Mouse (Mus musculus) embryo, embryonic 11 days (tissue): ENCODE measurements around the gene Gpr4.

ENCODE experiments used
- DNase-seq: peaks from one replicate; pipeline ENCODE4 v3.0.0-alpha.2; 2015

The Gpr4 gene

GRCm38 (mm10) chr7:19265928-19266822 lies 53.8 kb downstream of the Gpr4 start:
- no peak for DNase-seq

- DNase-seq = no peak
Observed at GRCm38 (mm10) chr7:19267051-19267450, 54.7 kb downstream of the Gpr4 start.

DNA sequence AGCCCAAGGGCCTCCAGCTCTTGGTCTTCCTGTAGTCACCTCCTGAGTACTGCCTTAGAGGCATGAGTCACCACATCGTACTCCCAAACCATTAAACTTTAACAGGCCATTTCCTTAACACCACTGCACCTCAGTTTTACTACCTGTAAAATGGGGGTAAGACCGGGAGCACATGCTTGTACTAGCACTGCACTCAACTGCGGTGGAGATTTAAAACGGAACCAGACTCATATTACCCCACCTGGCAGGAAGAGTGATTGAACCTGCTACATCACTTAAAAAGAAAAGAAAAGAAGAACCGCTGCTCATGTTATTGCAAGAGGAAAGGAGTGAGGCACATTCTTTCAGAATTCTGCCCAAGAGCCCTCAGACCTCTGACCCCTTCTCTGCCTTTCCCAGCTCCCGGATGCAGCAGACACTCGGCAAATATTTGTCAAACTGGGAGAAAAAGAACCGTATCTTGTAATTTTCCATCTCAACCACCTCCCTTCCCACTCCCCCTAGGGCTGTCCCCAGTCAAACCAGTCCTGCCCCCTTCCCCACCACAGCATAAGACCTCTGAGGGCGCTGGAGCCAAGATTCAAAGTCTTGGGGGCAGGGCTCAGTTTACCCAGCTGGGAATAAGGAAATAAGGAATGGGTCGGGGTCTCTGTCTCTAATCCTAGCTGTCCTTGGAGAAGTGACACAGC lies 56.8 kb downstream of the Gpr4 start:
- DNase-seq = peak; percentile 31

DNA sequence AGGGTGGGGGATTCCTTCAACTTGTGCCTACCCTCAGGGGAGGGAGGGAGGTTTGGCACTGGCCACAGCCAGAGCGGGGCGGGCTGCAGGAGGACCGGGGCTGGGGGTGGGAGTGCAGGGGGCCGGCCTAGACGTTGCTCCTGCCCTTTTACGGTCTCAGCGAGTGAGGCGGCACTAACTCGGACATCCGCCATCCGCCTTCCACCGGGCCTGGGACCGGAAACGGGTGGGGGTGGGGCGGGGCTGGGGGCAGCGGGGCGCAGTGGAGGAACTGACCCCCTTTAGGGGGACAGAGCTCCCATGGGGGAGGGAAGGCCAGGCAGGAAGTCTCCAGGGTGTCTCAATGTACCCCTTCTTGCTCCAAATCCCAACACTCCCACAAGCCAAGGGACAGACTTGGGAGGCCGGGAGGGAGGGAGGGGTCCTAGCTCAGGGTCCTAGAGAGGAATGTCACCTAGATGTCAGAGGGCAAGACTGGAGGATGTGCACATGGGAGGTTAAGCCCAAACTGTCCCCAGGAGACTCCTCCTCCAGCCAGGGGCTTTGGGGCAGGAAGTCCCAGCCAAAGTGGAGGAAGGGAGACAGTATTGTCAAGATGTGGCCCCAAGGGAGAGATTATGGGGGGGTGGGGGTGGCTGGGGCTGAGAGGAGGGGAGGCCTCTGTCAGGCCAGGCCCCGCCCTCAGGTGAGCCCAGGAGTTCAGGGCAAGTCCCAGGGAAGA lies 57.5 kb downstream of the Gpr4 start:
- peak; percentile 81 for DNase-seq

DNA sequence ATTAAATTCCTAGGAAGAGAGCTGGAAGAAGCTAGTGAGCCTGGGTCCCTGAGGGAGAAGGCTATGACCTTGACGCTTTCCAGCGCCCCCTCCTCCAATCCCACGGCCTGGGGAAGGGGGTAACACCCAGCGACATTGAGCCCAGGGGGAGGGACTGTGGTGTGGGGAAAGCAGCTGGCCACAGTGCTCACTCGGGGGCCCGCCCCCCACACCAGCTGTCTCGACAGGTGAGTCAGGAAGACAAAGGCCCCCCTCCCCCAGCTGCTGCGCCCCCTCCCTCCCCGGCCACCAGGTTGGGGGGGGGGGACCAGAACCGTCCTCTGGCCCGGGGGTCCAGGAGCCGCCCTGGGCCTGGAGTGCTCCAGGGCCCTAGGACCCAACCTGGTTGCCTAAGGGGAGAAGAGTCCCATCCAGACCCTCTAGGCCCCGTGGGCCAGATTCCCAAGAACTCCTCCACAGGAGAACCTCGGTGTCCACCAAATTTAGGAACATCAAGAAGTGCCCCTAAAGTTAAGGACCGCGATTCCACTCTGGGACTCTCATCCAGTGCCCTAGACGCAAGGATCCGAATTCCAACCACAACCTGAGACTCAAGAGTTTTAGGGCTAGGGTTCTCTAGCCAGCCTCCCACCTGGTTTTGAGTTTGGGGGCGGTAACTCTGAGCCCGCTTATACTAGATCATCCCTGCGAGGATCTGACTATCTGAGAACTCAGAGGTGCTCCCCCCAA lies 58.3 kb downstream of the Gpr4 start:
- DNase-seq = peak; percentile 40

- peak; percentile 93 for DNase-seq
Observed at GRCm38 (mm10) chr7:19271238-19272172, 59.2 kb downstream of the Gpr4 start, which contains the start of gene Vasp. TSS of gene Vasp (minus strand) at chr7:19271817.

DNA sequence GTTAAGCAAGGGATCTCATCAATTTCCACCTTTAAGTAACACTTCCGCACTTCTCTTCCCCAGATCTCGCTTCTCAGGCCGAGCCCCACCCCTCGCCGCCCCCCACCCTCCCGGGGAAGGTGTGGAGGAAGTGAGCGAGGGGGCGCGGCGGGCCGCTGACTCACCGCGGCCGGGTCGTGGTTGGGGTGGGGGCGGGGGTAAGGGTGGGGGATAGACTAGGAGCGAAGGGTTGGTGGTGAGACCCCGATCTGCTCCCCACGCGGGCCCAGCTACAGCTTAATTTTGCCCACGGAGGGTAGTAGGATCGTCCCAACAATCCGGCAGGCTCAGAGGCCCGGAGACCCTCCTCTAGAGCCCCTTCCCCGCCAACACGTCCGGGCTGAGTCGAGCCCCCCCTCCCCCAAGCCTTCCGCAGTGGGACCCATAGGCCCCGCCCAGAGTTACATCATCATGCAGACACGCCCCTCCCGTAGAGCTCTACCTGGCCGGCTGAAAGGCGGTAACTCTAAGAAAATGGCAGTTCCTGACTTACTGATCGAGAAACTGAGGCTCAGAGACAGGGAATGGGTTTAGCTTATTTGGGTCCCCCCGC lies 59.9 kb downstream of the Gpr4 start:
- peak; percentile 89 for DNase-seq
